Mouse (Mus musculus): ENCODE results near the gene Rad50.
A peak's percentile ranks its signal among the peaks of the same experiment; 100 is the strongest.

The Rad50 gene

GRCm38 (mm10) chr11:53633644-53634043 is 73.5 kb downstream of the Rad50 start:
- DNase-seq (ENCODE audit: low spot score) = no peak

GRCm38 (mm10) chr11:53632122-53632733 is 74.9 kb downstream of the Rad50 start:
- no peak for DNase-seq (ENCODE audit: low spot score)

GRCm38 (mm10) chr11:53627859-53628258 is 79.3 kb downstream of the Rad50 start:
- DNase-seq (ENCODE audit: low spot score) = peak; percentile 49

- no peak for DNase-seq (ENCODE audit: low spot score)
Measured at GRCm38 (mm10) chr11:53626802-53627373, 80.2 kb downstream of the Rad50 start.

GRCm38 (mm10) chr11:53624124-53624523 is 83.0 kb downstream of the Rad50 start:
- DNase-seq (ENCODE audit: low spot score) = no peak

GRCm38 (mm10) chr11:53623573-53623972 is 83.5 kb downstream of the Rad50 start:
- no peak for DNase-seq (ENCODE audit: low spot score)

GRCm38 (mm10) chr11:53622440-53622806 is 84.7 kb downstream of the Rad50 start:
- DNase-seq (ENCODE audit: low spot score) = no peak

GRCm38 (mm10) chr11:53621582-53622439 is 85.3 kb downstream of the Rad50 start:
- no peak for DNase-seq (ENCODE audit: low spot score)

GRCm38 (mm10) chr11:53620094-53620493 is 87.0 kb downstream of the Rad50 start:
- no peak for DNase-seq (ENCODE audit: low spot score)

- no peak for DNase-seq (ENCODE audit: low spot score)
Measured at GRCm38 (mm10) chr11:53619428-53619827, 87.7 kb downstream of the Rad50 start.

- no peak for DNase-seq (ENCODE audit: low spot score)
Measured at GRCm38 (mm10) chr11:53618619-53619198, 88.4 kb downstream of the Rad50 start, which contains the start of gene Il4. Il4 (minus strand) TSS chr11:53618669.

- DNase-seq (ENCODE audit: low spot score) = no peak
Measured at GRCm38 (mm10) chr11:53617562-53618109, 89.5 kb downstream of the Rad50 start.

- no peak for DNase-seq (ENCODE audit: low spot score)
Measured at GRCm38 (mm10) chr11:53616748-53617558, 90.2 kb downstream of the Rad50 start.

GRCm38 (mm10) chr11:53615575-53615974 is 91.5 kb downstream of the Rad50 start:
- no peak for DNase-seq (ENCODE audit: low spot score)

GRCm38 (mm10) chr11:53615172-53615571 is 91.9 kb downstream of the Rad50 start:
- no peak for DNase-seq (ENCODE audit: low spot score)

GRCm38 (mm10) chr11:53609672-53610071 is 97.4 kb downstream of the Rad50 start:
- no peak for DNase-seq (ENCODE audit: low spot score)

GRCm38 (mm10) chr11:53609231-53609630 is 97.9 kb downstream of the Rad50 start:
- DNase-seq (ENCODE audit: low spot score) = no peak

- no peak for DNase-seq (ENCODE audit: low spot score)
Measured at GRCm38 (mm10) chr11:53605609-53606008, 101.5 kb downstream of the Rad50 start.

GRCm38 (mm10) chr11:53604983-53605382 is 102.1 kb downstream of the Rad50 start:
- DNase-seq (ENCODE audit: low spot score) = no peak
